Mouse (Mus musculus): ENCODE measurements at regions not wholly inside any gene's neighbourhood (a gene's known extent, or its start where the extent isn't known, plus 50 kb on each side); places are given as distances from the start of the nearest gene placed in this dataset.
A peak's percentile ranks its signal among the peaks of the same experiment; 100 is the strongest.

DNA sequence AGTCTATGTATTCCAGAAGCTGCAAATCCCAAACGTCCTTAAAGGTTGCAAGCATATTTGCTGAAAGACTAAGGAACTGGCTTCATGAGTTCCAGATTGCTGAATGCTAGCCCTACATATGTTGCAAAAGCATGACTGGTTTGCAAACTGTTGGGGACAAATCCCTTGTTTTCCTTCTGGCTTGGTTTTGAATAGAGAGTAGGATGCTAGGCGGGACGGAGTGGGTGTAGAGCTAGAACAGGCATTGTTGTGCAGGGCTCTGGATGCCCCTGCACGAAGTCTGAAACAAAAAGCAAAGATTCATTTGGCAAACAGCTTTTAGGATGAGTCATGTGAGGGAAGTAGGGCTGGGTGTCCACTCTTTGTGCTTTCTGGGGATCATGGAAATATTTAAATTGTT lies 500.9 kb upstream of the Cnksr2 start:
- no peak for DNase-seq

GRCm38 (mm10) chrX:158577856-158578255 lies 534.8 kb upstream of the Cnksr2 start:
- DNase-seq = peak; percentile 33

GRCm38 (mm10) chrX:158613136-158613535 lies 570.0 kb upstream of the Cnksr2 start:
- DNase-seq = no peak

DNA sequence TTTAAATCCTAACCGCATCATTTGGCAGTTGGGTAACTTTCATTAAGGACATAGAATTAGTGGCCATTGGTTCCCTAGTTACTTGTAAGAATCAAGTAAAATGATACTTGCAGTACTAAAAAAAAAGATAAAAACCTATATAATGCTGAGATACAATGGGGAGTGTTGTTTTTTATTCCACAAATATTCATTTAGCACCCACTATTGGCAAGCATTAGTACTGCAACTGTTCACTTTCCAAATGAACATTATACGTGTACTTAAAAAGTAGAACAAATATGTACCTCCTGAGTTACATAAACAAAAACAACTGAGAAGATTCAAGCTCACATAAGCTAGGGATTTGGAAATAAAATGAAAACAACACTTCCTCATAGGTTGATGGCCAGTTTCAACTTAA lies 570.5 kb upstream of the Cnksr2 start:
- DNase-seq = no peak

- no peak for DNase-seq
Observed at GRCm38 (mm10) chrX:158614029-158614428, 570.9 kb upstream of the Cnksr2 start.

- no peak for DNase-seq
Observed at GRCm38 (mm10) chrX:158614452-158614851, 571.4 kb upstream of the Cnksr2 start.

- DNase-seq = no peak
Observed at GRCm38 (mm10) chrX:158615096-158615495, 572.0 kb upstream of the Cnksr2 start.

GRCm38 (mm10) chrX:158627390-158627789 lies 582.7 kb upstream of the Rps6ka3 start:
- DNase-seq = no peak

GRCm38 (mm10) chrX:158632406-158632805 lies 577.7 kb upstream of the Rps6ka3 start:
- DNase-seq = no peak

DNA sequence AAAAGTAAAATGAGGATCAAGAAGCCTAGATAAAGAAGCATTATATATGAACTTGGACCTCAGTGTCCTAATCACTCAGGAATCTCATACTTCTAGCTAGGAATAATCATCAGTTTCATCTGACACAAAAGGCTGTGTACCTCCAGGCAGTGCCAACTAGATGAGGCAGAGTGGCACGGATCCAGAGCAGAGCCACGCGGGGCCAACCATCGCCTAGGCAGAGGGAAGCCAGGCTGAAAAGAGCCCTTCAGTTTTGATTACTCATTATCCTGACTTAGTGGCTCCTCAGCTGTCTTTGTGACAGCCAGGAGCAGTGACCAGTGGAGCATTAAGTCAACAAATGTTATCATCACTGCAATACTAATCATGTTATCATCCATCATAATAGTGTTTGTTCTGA lies 557.9 kb upstream of the Rps6ka3 start:
- DNase-seq = peak; percentile 77

- DNase-seq = no peak
Observed at GRCm38 (mm10) chrX:158656188-158656587, 553.9 kb upstream of the Rps6ka3 start.

DNA sequence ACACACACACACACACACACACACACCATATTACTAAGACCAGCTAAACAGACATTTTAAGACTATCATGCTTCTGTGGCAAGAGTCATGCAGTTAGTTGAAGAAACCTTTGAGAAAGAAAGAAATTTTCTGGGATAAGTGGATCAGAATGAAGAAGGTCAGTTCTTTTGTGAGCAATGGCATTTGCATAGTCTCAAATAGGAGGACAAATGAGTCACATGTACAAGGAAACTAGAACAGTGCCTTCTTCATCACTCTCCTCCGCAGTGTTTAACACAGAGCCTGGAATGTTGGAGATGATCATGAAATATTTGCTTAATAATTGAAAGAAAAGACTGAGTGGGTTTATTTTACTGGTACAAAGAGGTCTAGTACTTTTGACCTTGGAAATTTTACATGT lies 515.9 kb upstream of the Rps6ka3 start:
- DNase-seq = no peak

- no peak for DNase-seq
Observed at GRCm38 (mm10) chrX:158703411-158703810, 506.7 kb upstream of the Rps6ka3 start.

- DNase-seq = no peak
Observed at GRCm38 (mm10) chrX:158709811-158710210, 500.3 kb upstream of the Rps6ka3 start.

DNA sequence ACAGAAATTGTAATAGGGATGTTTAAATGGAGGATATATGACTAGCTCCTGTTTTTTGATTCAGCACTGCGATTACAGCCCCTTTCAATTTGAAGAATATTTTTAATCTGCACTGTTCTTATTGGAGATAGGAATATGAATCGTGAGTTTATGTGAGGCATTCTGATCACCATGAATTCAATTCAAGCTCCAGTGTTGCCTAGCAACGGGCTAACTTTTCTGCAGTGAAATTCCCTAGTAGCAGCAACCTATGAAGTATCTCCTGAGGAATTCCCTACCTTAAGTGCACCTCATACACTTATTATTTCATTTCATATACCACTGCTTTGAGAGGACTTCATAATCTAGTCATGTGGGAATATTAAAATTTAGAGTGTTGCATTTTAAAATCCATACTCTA lies 465.4 kb upstream of the Rps6ka3 start:
- DNase-seq = no peak

GRCm38 (mm10) chrX:158745766-158746541 lies 464.2 kb upstream of the Rps6ka3 start:
- DNase-seq = peak; percentile 18
